In genomic region chr17:57038978-57039377, GRCm38 (mm10) we compare ENCODE assay signal across 19 mouse cellular contexts. TPM values are rescaled to one million over a fixed set of nuclear protein-coding genes. Genes with fewer than 3 reads are reported as not detected.
DNase-seq lines count a peak whose midpoint lies in the region; ATAC-seq and TF ChIP-seq lines count a peak whose summit lies in the region.
"Had no signal": no experiment of that assay in that cellular context is flagged by ENCODE, and none has a peak within 500 bp of the region (broad histone marks: within the 10 kb centered on the region; RNA-seq: fewer than 3 reads in every experiment).

No protein-coding gene starts in this region.

- no peak overlapping the region for H3K9ac ChIP-seq in heart, adult 2 months (ENCODE audit: low read depth, low read length)
- H3K9ac ChIP-seq in lung, embryonic 14.5 days: no peak overlapping the region
- H3K9ac ChIP-seq in MEL (ENCODE audit: control insufficient read depth, low read depth, low read length, poor library complexity, severe bottlenecking): no peak overlapping the region
- no peak overlapping the region for H3K9ac ChIP-seq in liver, embryonic 14.5 days (replicated peaks)

- no peak overlapping the region for H3K4me3 ChIP-seq in heart, adult 2 months
- H3K4me3 ChIP-seq in lung, embryonic 14.5 days (ENCODE audit: low read depth, low read length): no peak overlapping the region
- no peak overlapping the region for H3K4me3 ChIP-seq in MEL (ENCODE audit: control insufficient read depth in 1 of 2, insufficient read depth in 1 of 2, low read depth in 2 of 2, low read length in 2 of 2)
- no peak overlapping the region for H3K4me3 ChIP-seq in liver, embryonic 14.5 days (ENCODE audit: insufficient read depth in 1 of 2, low read depth in 2 of 2, low read length in 2 of 2)
- H3K4me3 ChIP-seq: limb, embryonic 13.5 days had no signal

- 39% methylated on average over 8 of the region's 8 CpGs for WGBS in heart, adult 2 months
- WGBS in lung, embryonic 14.5 days: 33% methylated on average over 8 of the region's 8 CpGs
- 29% methylated on average over 8 of the region's 8 CpGs for WGBS in liver, embryonic 14.5 days (ENCODE audit: insufficient replicate concordance)

- H3K36me3 ChIP-seq in heart, adult 2 months (ENCODE audit: control insufficient read depth, insufficient read depth, low read length): no peaks in the 10 kb centered on the region
- no peaks in the 10 kb centered on the region for H3K36me3 ChIP-seq in lung, embryonic 14.5 days (ENCODE audit: insufficient read depth)
- H3K36me3 ChIP-seq in MEL (ENCODE audit: control insufficient read depth in 1 of 2, insufficient read depth in 2 of 2, low read length in 2 of 2): peaks cover 0 to 4% of the 10 kb centered on the region in 2 experiments; a peak in 2 of 4 replicates
- no peaks in the 10 kb centered on the region for H3K36me3 ChIP-seq in liver, embryonic 14.5 days (replicated peaks; ENCODE audit: control insufficient read depth, insufficient read depth, low read depth)
- H3K36me3 ChIP-seq: embryonic facial prominence, embryonic 10.5 days; limb, embryonic 13.5 days had no signal

- H3K4me2 ChIP-seq in lung, embryonic 14.5 days: no peak overlapping the region
- H3K4me2 ChIP-seq in liver, embryonic 14.5 days (ENCODE audit: low read depth): no peak overlapping the region

- H3K79me2 ChIP-seq in heart, adult 2 months (replicated peaks; ENCODE audit: control insufficient read depth, insufficient read depth, low read length): no peaks in the 10 kb centered on the region
- H3K79me2 ChIP-seq in MEL (ENCODE audit: control insufficient read depth, insufficient read depth, low read length, poor library complexity): no peaks in the 10 kb centered on the region

- H3K27ac ChIP-seq in heart, adult 2 months: no peak overlapping the region
- H3K27ac ChIP-seq in lung, embryonic 14.5 days (ENCODE audit: low read depth): no peak overlapping the region
- no peak overlapping the region for H3K27ac ChIP-seq in MEL (ENCODE audit: control insufficient read depth, low read depth, low read length)
- H3K27ac ChIP-seq in liver, embryonic 14.5 days: no peak overlapping the region
- H3K27ac ChIP-seq: embryonic facial prominence, embryonic 10.5 days; limb, embryonic 13.5 days; macrophage had no signal

- intact Hi-C loops in heart, adult 2 months (cut with DNase I): no loop called here
- intact Hi-C loops in left cerebral cortex, postnatal 25 days (cut with DNase I): no loop called here

- peaks cover 1% of the 10 kb centered on the region; the same call in 1 of the 2 replicates for H3K27me3 ChIP-seq in heart, adult 2 months (ENCODE audit: control insufficient read depth, insufficient read depth, low read length)
- H3K27me3 ChIP-seq in lung, embryonic 14.5 days (ENCODE audit: insufficient read depth, low read length): no peaks in the 10 kb centered on the region
- no peaks in the 10 kb centered on the region for H3K27me3 ChIP-seq in MEL (ENCODE audit: control insufficient read depth in 1 of 2, insufficient read depth in 2 of 2, low read length in 2 of 2)
- H3K27me3 ChIP-seq in liver, embryonic 14.5 days (ENCODE audit: control insufficient read depth, insufficient read depth, low read length): no peaks in the 10 kb centered on the region

- H3K9me3 ChIP-seq in lung, embryonic 14.5 days (ENCODE audit: low read depth, low read length): no peaks in the 10 kb centered on the region
- no peaks in the 10 kb centered on the region for H3K9me3 ChIP-seq in MEL (replicated peaks; ENCODE audit: insufficient read depth, low read length)
- H3K9me3 ChIP-seq in liver, embryonic 14.5 days (ENCODE audit: control insufficient read depth, low read length): no peaks in the 10 kb centered on the region
- H3K9me3 ChIP-seq: embryonic facial prominence, embryonic 10.5 days had no signal

- no peaks in the 10 kb centered on the region for H3K4me1 ChIP-seq in heart, adult 2 months (ENCODE audit: control insufficient read depth, insufficient read depth, low read length)
- no peaks in the 10 kb centered on the region for H3K4me1 ChIP-seq in lung, embryonic 14.5 days (ENCODE audit: insufficient read depth)
- H3K4me1 ChIP-seq in MEL (ENCODE audit: control insufficient read depth in 1 of 2, insufficient read depth in 2 of 2, low read length in 2 of 2): peaks cover 0 to 14% of the 10 kb centered on the region in 2 experiments; a peak in 2 of 4 replicates
- H3K4me1 ChIP-seq in liver, embryonic 14.5 days (replicated peaks; ENCODE audit: control insufficient read depth in 2 of 2, insufficient read depth in 2 of 2, low read length in 1 of 2): no peaks in the 10 kb centered on the region
- H3K4me1 ChIP-seq: limb, embryonic 13.5 days had no signal

- ATAC-seq in lung, embryonic 14.5 days (ENCODE audit: insufficient read depth): no peak
- no peak for ATAC-seq in liver, embryonic 14.5 days (ENCODE audit: insufficient read depth)
- ATAC-seq in frontal cortex, adult (ENCODE audit: low TSS enrichment): no peak

- no peak for DNase-seq in heart, adult 2 months
- DNase-seq in heart, adult 8-10 months (ENCODE audit: low spot score): no peak
- DNase-seq in lung, embryonic 14.5 days: no peak
- DNase-seq in lung, postnatal 36 days: no peak
- DNase-seq in MEL (ENCODE audit: low read depth, low spot score): peak; percentile 71
- DNase-seq in liver, embryonic 14.5 days (ENCODE audit: low read depth in 3 of 3, low spot score in 3 of 3): no peak
- no peak for DNase-seq in left cerebral cortex, postnatal 25 days (ENCODE audit: low spot score in 2 of 2)
- DNase-seq: cerebellum, adult 9-10 months; kidney, adult 9 months; thymus, postnatal 36 days had no signal

- peak; percentile 54 for TF ChIP-seq RAD21 in MEL (IDR thresholded peaks at IDR 0.05; ENCODE audit: low read depth, low read length)

- TF ChIP-seq POLR2A in heart, adult 2 months (IDR thresholded peaks at IDR 0.05; ENCODE audit: insufficient read depth, low read depth, low read length): no peak
- TF ChIP-seq POLR2A in MEL (IDR thresholded peaks at IDR 0.05; ENCODE audit: control insufficient read depth in 1 of 2, insufficient read depth in 1 of 2, low read depth in 1 of 2, low read length in 2 of 2, poor library complexity in 1 of 2): no peak

- TF ChIP-seq CTCF in heart, adult 2 months (IDR thresholded peaks at IDR 0.05): peak; percentile 36
- peak; percentile 24; the same call in 1 of the 2 replicates for TF ChIP-seq CTCF in lung, embryonic 14.5 days (IDR thresholded peaks at IDR 0.05; ENCODE audit: low read depth)
- peak; percentile 64 to 74 (median 69) for TF ChIP-seq CTCF in MEL (IDR thresholded peaks at IDR 0.05 in 2 of 3, conservative IDR thresholded peaks at IDR 0.05 in 1 of 3; ENCODE audit: control insufficient read depth in 1 of 3, insufficient read depth in 1 of 3, low read depth in 2 of 3, low read length in 3 of 3, poor library complexity in 1 of 3, severe bottlenecking in 1 of 3)
- TF ChIP-seq CTCF in liver, embryonic 14.5 days (IDR thresholded peaks at IDR 0.05; ENCODE audit: low read depth): peak; percentile 61

- no peak for TF ChIP-seq EP300 in heart, adult 2 months (IDR thresholded peaks at IDR 0.05; ENCODE audit: insufficient read depth, low read depth, low read length)
- no peak for TF ChIP-seq EP300 in MEL (IDR thresholded peaks at IDR 0.05; ENCODE audit: low read depth in 1 of 2, low read length in 2 of 2)
- TF ChIP-seq EP300 in liver, embryonic 14.5 days (IDR thresholded peaks at IDR 0.05; ENCODE audit: low read depth): no peak

RNA-seq across cellular contexts. Expression of gene Slc25a41, which starts 2.5 kb away (rescaled TPM):
- total RNA-seq in heart, adult 2 months (2021): not detected
- 0.18 TPM in 1 of 2 replicates, not detected in the other for polyA plus RNA-seq in heart, adult 2 months (2012; rRNA removed)
- not detected for total RNA-seq in heart, adult 8-10 months (2022)
- polyA plus RNA-seq in lung, embryonic 14.5 days (2014; fragmentation: Nextera tagmentation; extraction: Ambion mirVana): 0.15 and 0.16 TPM in 2 replicates
- 0.08 and 0.13 TPM in 2 replicates for total RNA-seq in MEL (2012; rRNA removed)
- under 1 TPM in 1 of 2 experiments, not detected in 1; 0.15 TPM for polyA plus RNA-seq in MEL (2012; ENCODE audit: insufficient read depth in 1 of 2, insufficient read length in 2 of 2, low read depth in 1 of 2, low replicate concordance in 2 of 2, missing spikeins in 1 of 2)
- polyA plus RNA-seq in liver, embryonic 14.5 days (2012; rRNA removed): not detected in 2 replicates
- polyA plus RNA-seq in liver, embryonic 14.5 days (2014; fragmentation: Nextera tagmentation; extraction: Ambion mirVana): not detected in 2 replicates
- not detected for total RNA-seq in left cerebral cortex, postnatal 25 days (2021)
- total RNA-seq: gastrocnemius, adult 8-10 months had no signal
- polyA plus RNA-seq: heart, embryonic 14.5 days; hindbrain, embryonic 11.5 days; limb, embryonic 13.5 days; macrophage; neural tube, embryonic 14.5 days had no signal

RNA-seq across cellular contexts. Expression of gene Khsrp, which starts 7.7 kb away (rescaled TPM):
- total RNA-seq in heart, adult 2 months (2021): 10 to 100 TPM; 42.6 to 44.5 TPM
- 35.7 and 36.5 TPM in 2 replicates for polyA plus RNA-seq in heart, adult 2 months (2012; rRNA removed)
- total RNA-seq in heart, adult 8-10 months (2022): 10 to 100 TPM; 35.0 to 47.6 (median 38.6) TPM
- polyA plus RNA-seq in lung, embryonic 14.5 days (2014; fragmentation: Nextera tagmentation; extraction: Ambion mirVana): 60.8 and 69.4 TPM in 2 replicates
- 89.3 and 104 TPM in 2 replicates for total RNA-seq in MEL (2012; rRNA removed)
- 100 to 1,000 TPM; 125 to 157 TPM for polyA plus RNA-seq in MEL (2012; ENCODE audit: insufficient read depth in 1 of 2, insufficient read length in 2 of 2, low read depth in 1 of 2, low replicate concordance in 2 of 2, missing spikeins in 1 of 2)
- polyA plus RNA-seq in liver, embryonic 14.5 days (2012; rRNA removed): 33.6 and 35.6 TPM in 2 replicates
- 24.1 and 28.1 TPM in 2 replicates for polyA plus RNA-seq in liver, embryonic 14.5 days (2014; fragmentation: Nextera tagmentation; extraction: Ambion mirVana)
- 100 to 1,000 TPM; 103 to 110 TPM for total RNA-seq in left cerebral cortex, postnatal 25 days (2021)

RNA-seq across cellular contexts. Expression of gene Crb3, which starts 19.9 kb away (rescaled TPM):
- total RNA-seq in heart, adult 2 months (2021): not detected
- 0.26 and 1.2 TPM in 2 replicates for polyA plus RNA-seq in heart, adult 2 months (2012; rRNA removed)
- under 1 TPM in 2 of 4 experiments, not detected in 2; 0.23 to 0.72 TPM for total RNA-seq in heart, adult 8-10 months (2022)
- 38.6 and 41.3 TPM in 2 replicates for polyA plus RNA-seq in lung, embryonic 14.5 days (2014; fragmentation: Nextera tagmentation; extraction: Ambion mirVana)
- not detected in 2 replicates for total RNA-seq in MEL (2012; rRNA removed)
- polyA plus RNA-seq in MEL (2012; ENCODE audit: insufficient read depth in 1 of 2, insufficient read length in 2 of 2, low read depth in 1 of 2, low replicate concordance in 2 of 2, missing spikeins in 1 of 2): under 1 TPM in 1 of 2 experiments, not detected in 1; 0.19 TPM
- 4.4 and 5.5 TPM in 2 replicates for polyA plus RNA-seq in liver, embryonic 14.5 days (2012; rRNA removed)
- polyA plus RNA-seq in liver, embryonic 14.5 days (2014; fragmentation: Nextera tagmentation; extraction: Ambion mirVana): 6.1 and 6.5 TPM in 2 replicates
- 1 to 10 TPM; 1.2 to 2.4 TPM for total RNA-seq in left cerebral cortex, postnatal 25 days (2021)
- polyA plus RNA-seq: macrophage had no signal

RNA-seq across cellular contexts. Expression of gene Slc25a23, which starts 20.7 kb away (rescaled TPM):
- total RNA-seq in heart, adult 2 months (2021): 10 to 100 TPM; 63.5 to 70.9 TPM
- polyA plus RNA-seq in heart, adult 2 months (2012; rRNA removed): 67.5 and 72.4 TPM in 2 replicates
- total RNA-seq in heart, adult 8-10 months (2022): 10 to 100 TPM; 64.7 to 74.7 (median 70.4) TPM
- 8.4 and 10.3 TPM in 2 replicates for polyA plus RNA-seq in lung, embryonic 14.5 days (2014; fragmentation: Nextera tagmentation; extraction: Ambion mirVana)
- total RNA-seq in MEL (2012; rRNA removed): 4.9 and 5.9 TPM in 2 replicates
- 10 to 100 TPM in 1 of 2 experiments, not detected in 1; 60.8 TPM for polyA plus RNA-seq in MEL (2012; ENCODE audit: insufficient read depth in 1 of 2, insufficient read length in 2 of 2, low read depth in 1 of 2, low replicate concordance in 2 of 2, missing spikeins in 1 of 2)
- polyA plus RNA-seq in liver, embryonic 14.5 days (2012; rRNA removed): 8.8 and 11.1 TPM in 2 replicates
- 4.7 and 5.1 TPM in 2 replicates for polyA plus RNA-seq in liver, embryonic 14.5 days (2014; fragmentation: Nextera tagmentation; extraction: Ambion mirVana)
- 100 to 1,000 TPM; 338 to 348 TPM for total RNA-seq in left cerebral cortex, postnatal 25 days (2021)

RNA-seq across cellular contexts. Expression of gene Gm17949, which starts 27.7 kb away (rescaled TPM):
- total RNA-seq in heart, adult 2 months (2021): under 1 TPM in 1 of 2 experiments, not detected in 1; 0.18 TPM
- not detected in 2 replicates for polyA plus RNA-seq in heart, adult 2 months (2012; rRNA removed)
- under 1 TPM in 2 of 4 experiments, not detected in 2; 0.37 to 0.60 TPM for total RNA-seq in heart, adult 8-10 months (2022)
- 0.16 TPM in 1 of 2 replicates, not detected in the other for polyA plus RNA-seq in lung, embryonic 14.5 days (2014; fragmentation: Nextera tagmentation; extraction: Ambion mirVana)
- total RNA-seq in MEL (2012; rRNA removed): 0.08 TPM in 1 of 2 replicates, not detected in the other
- under 1 TPM in 1 of 2 experiments, not detected in 1; 0.13 TPM for polyA plus RNA-seq in MEL (2012; ENCODE audit: insufficient read depth in 1 of 2, insufficient read length in 2 of 2, low read depth in 1 of 2, low replicate concordance in 2 of 2, missing spikeins in 1 of 2)
- not detected in 2 replicates for polyA plus RNA-seq in liver, embryonic 14.5 days (2012; rRNA removed)
- polyA plus RNA-seq in liver, embryonic 14.5 days (2014; fragmentation: Nextera tagmentation; extraction: Ambion mirVana): 0.15 TPM in 1 of 2 replicates, not detected in the other
- total RNA-seq in left cerebral cortex, postnatal 25 days (2021): under 1 TPM in 1 of 2 experiments, not detected in 1; 0.50 TPM
- total RNA-seq: layer of hippocampus, postnatal 25 days had no signal
- polyA plus RNA-seq: hindbrain, embryonic 11.5 days; macrophage had no signal
